Comparison of ENCODE assay signal across 10 mouse cellular contexts in the genomic region with DNA sequence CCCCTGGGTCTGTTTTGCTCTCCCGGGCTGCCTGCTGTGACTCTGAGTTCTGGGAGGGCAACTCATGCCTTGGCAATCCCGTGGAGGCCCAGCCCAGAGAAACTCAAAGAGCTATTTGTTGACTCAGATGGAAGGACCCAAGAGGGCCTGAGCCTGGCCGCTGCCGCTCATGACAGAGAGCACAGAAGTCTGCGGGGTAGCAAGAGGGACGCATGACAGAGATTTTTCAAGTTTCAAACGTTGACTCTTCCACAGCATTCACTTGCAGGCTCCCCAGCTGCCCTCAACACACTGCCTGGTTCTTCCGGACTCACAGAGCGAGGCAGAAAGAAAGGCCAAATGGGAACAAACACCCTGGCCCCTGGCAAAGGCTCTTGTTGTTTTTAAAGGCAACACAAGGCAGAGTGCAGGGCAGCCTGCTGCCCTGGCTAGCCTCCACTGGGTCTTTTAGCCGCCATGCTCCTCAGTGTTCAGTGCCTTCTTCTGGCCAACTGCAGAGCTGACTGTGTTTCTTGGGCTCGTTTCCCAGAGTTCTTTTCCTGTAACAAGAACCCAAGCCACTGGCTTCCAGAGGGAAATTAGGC.
DNase-seq lines count a peak whose midpoint lies in the region; ATAC-seq and TF ChIP-seq lines count a peak whose summit lies in the region.
"Had no signal": no experiment of that assay in that cellular context is flagged by ENCODE, and none has a peak within 500 bp of the region (broad histone marks: within the 10 kb centered on the region; RNA-seq: fewer than 3 reads in every experiment).

No protein-coding gene starts in this region.

- H3K27ac ChIP-seq in cerebellum, adult 2 months (ENCODE audit: insufficient read depth, low read length), result no peak overlapping the region
- H3K27ac ChIP-seq in kidney, embryonic 16.5 days (ENCODE audit: low read length), result peak overlapping the region; percentile 78
- peak overlapping the region; percentile 67 for H3K27ac ChIP-seq in limb, embryonic 15.5 days
- H3K27ac ChIP-seq in forebrain, embryonic 16.5 days (ENCODE audit: low read length), result no peak overlapping the region
- H3K27ac ChIP-seq: midbrain, embryonic 12.5 days had no signal

- no peak for ATAC-seq in frontal cortex, adult (ENCODE audit: low TSS enrichment)
- peak; percentile 36; the same call in 1 of the 2 replicates for ATAC-seq in kidney, embryonic 16.5 days (ENCODE audit: low FRiP score, low TSS enrichment)
- no peak for ATAC-seq in limb, embryonic 15.5 days (ENCODE audit: insufficient number of reproducible peaks, low FRiP score, low TSS enrichment, low read depth)
- no peak for ATAC-seq in forebrain, embryonic 16.5 days

- no peak for TF ChIP-seq POLR2A in cerebellum, adult 2 months (IDR thresholded peaks at IDR 0.05; ENCODE audit: borderline replicate concordance, insufficient read depth, low read length)

- intact Hi-C loops in gastrocnemius, postnatal 36 days (cut with DNase I), result no loop called here

- peaks cover 22% of the 10 kb centered on the region for H3K4me1 ChIP-seq in cerebellum, adult 2 months (ENCODE audit: control insufficient read depth, insufficient read depth, low read length)
- peaks cover 36% of the 10 kb centered on the region for H3K4me1 ChIP-seq in kidney, embryonic 16.5 days (ENCODE audit: insufficient read depth, low read length)
- peaks cover 27% of the 10 kb centered on the region for H3K4me1 ChIP-seq in limb, embryonic 15.5 days
- peaks cover 7% of the 10 kb centered on the region for H3K4me1 ChIP-seq in forebrain, embryonic 16.5 days (replicated peaks; ENCODE audit: control insufficient read depth, insufficient read depth, low read length)

- no peaks in the 10 kb centered on the region for H3K27me3 ChIP-seq in cerebellum, adult 2 months (ENCODE audit: control insufficient read depth, insufficient read depth, low read length)
- H3K27me3 ChIP-seq in kidney, embryonic 16.5 days (ENCODE audit: insufficient read depth, low read length), result no peaks in the 10 kb centered on the region
- no peaks in the 10 kb centered on the region for H3K27me3 ChIP-seq in limb, embryonic 15.5 days
- no peaks in the 10 kb centered on the region for H3K27me3 ChIP-seq in forebrain, embryonic 16.5 days (replicated peaks; ENCODE audit: control insufficient read depth, insufficient read depth, low read length)
- H3K27me3 ChIP-seq: midbrain, embryonic 12.5 days had no signal

- DNase-seq in frontal cortex, postnatal 10 days (ENCODE audit: low spot score in 2 of 2), result peak; percentile 24 to 26
- peak; percentile 40 to 65 for DNase-seq in cerebellum, adult 2 months
- peak; percentile 38 to 59 for DNase-seq in gastrocnemius, postnatal 36 days
- DNase-seq in thymus, postnatal 0 days (ENCODE audit: low spot score), result no peak

- WGBS in cerebellum, adult 2 months, result 34% methylated on average over 11 of the region's 11 CpGs
- WGBS in kidney, embryonic 16.5 days, result 24% methylated on average over 11 of the region's 11 CpGs
- WGBS in limb, embryonic 15.5 days, result 40% methylated on average over 11 of the region's 11 CpGs
- WGBS in forebrain, embryonic 16.5 days, result 52% methylated on average over 11 of the region's 11 CpGs

- no peak for TF ChIP-seq CTCF in cerebellum, adult 2 months (IDR thresholded peaks at IDR 0.05; ENCODE audit: borderline replicate concordance, insufficient read depth, low read depth, low read length)

- H3K9ac ChIP-seq in kidney, embryonic 16.5 days (replicated peaks; ENCODE audit: low read length), result no peak overlapping the region
- no peak overlapping the region for H3K9ac ChIP-seq in limb, embryonic 15.5 days
- no peak overlapping the region for H3K9ac ChIP-seq in forebrain, embryonic 16.5 days (replicated peaks; ENCODE audit: low read depth, low read length)
- H3K9ac ChIP-seq: midbrain, embryonic 12.5 days had no signal

- no peak overlapping the region for H3K4me2 ChIP-seq in kidney, embryonic 16.5 days (replicated peaks; ENCODE audit: low read depth, low read length)
- H3K4me2 ChIP-seq in limb, embryonic 15.5 days, result no peak overlapping the region
- no peak overlapping the region for H3K4me2 ChIP-seq in forebrain, embryonic 16.5 days (ENCODE audit: low read length)
- H3K4me2 ChIP-seq: midbrain, embryonic 12.5 days had no signal

- H3K4me3 ChIP-seq in cerebellum, adult 2 months (replicated peaks; ENCODE audit: insufficient read depth, low read depth, low read length), result no peak overlapping the region
- H3K4me3 ChIP-seq in kidney, embryonic 16.5 days (ENCODE audit: low read length), result no peak overlapping the region
- no peak overlapping the region for H3K4me3 ChIP-seq in limb, embryonic 15.5 days
- no peak overlapping the region for H3K4me3 ChIP-seq in forebrain, embryonic 16.5 days (replicated peaks; ENCODE audit: low read length)
- H3K4me3 ChIP-seq: erythroblast, embryonic 14.5 days; midbrain, embryonic 12.5 days had no signal

- H3K9me3 ChIP-seq in kidney, embryonic 16.5 days (ENCODE audit: low read length), result no peaks in the 10 kb centered on the region
- H3K9me3 ChIP-seq in limb, embryonic 15.5 days, result no peaks in the 10 kb centered on the region
- H3K9me3 ChIP-seq in forebrain, embryonic 16.5 days (ENCODE audit: control insufficient read depth, low read length), result no peaks in the 10 kb centered on the region
- H3K9me3 ChIP-seq: midbrain, embryonic 12.5 days had no signal

- no peaks in the 10 kb centered on the region for H3K36me3 ChIP-seq in kidney, embryonic 16.5 days (ENCODE audit: insufficient read depth, low read length)
- no peaks in the 10 kb centered on the region for H3K36me3 ChIP-seq in limb, embryonic 15.5 days
- no peaks in the 10 kb centered on the region for H3K36me3 ChIP-seq in forebrain, embryonic 16.5 days (ENCODE audit: control insufficient read depth, insufficient read depth)
- H3K36me3 ChIP-seq: midbrain, embryonic 12.5 days had no signal

Comparison
In these comparisons a context has a peak if more than half of its experiments do, and no peak if none do; other contexts are left out.
1. H3K27ac ChIP-seq: peak in kidney, embryonic 16.5 days (single experiment) and limb, embryonic 15.5 days (single experiment); none in cerebellum, adult 2 months (single experiment) and forebrain, embryonic 16.5 days (single experiment).